Mouse (Mus musculus): ENCODE data around the gene Slc5a5. TPM values are rescaled to one million over a fixed set of nuclear protein-coding genes. Genes with fewer than 3 reads are reported as not detected.

Gene Slc5a5
- polyA plus RNA-seq, 1 experiment: 1.5 TPM

GRCm38 (mm10) chr8:70844523-70844922 lies 48.0 kb downstream of the Slc5a5 start:
- TF ChIP-seq POLR2A (IDR thresholded peaks at IDR 0.05; ENCODE audit: control insufficient read depth, low read depth, low read length): no peak
- peak; percentile 86 for TF ChIP-seq CTCF (IDR thresholded peaks at IDR 0.05; ENCODE audit: control insufficient read depth, insufficient read depth, insufficient replicate concordance, low read depth, low read length)
- H3K27ac ChIP-seq (ENCODE audit: control insufficient read depth, insufficient read depth, low read depth, low read length): no peak overlapping the region
- peaks cover 10% of the 10 kb centered on the region for H3K4me1 ChIP-seq (ENCODE audit: control insufficient read depth, insufficient read depth, low read length)

GRCm38 (mm10) chr8:70843941-70844340 lies 48.6 kb downstream of the Slc5a5 start:
- Histone ChIP-seq H3K36me3 (ENCODE audit: control insufficient read depth, insufficient read depth, low read length) (no peaks in the 10 kb centered on the region), H3K4me1 (ENCODE audit: control insufficient read depth, insufficient read depth, low read length) (peaks cover 11% of the 10 kb centered on the region), H3K27me3 (ENCODE audit: control insufficient read depth, insufficient read depth, low read length) (no peaks in the 10 kb centered on the region), H3K4me3 (ENCODE audit: control insufficient read depth, low read depth, low read length) (no peak overlapping the region), H3K27ac (ENCODE audit: control insufficient read depth, insufficient read depth, low read depth, low read length) (no peak overlapping the region)
- TF ChIP-seq CTCF (IDR thresholded peaks at IDR 0.05; ENCODE audit: control insufficient read depth, insufficient read depth, insufficient replicate concordance, low read depth, low read length) (no peak), POLR2A (IDR thresholded peaks at IDR 0.05; ENCODE audit: control insufficient read depth, low read depth, low read length) (no peak)

More at GRCm38 (mm10) chr8:70844523-70844922, 48.0 kb downstream of the Slc5a5 start:
- H3K36me3 ChIP-seq (ENCODE audit: control insufficient read depth, insufficient read depth, low read length): no peaks in the 10 kb centered on the region
- H3K27me3 ChIP-seq (ENCODE audit: control insufficient read depth, insufficient read depth, low read length): no peaks in the 10 kb centered on the region
- H3K4me3 ChIP-seq (ENCODE audit: control insufficient read depth, low read depth, low read length): no peak overlapping the region

DNA sequence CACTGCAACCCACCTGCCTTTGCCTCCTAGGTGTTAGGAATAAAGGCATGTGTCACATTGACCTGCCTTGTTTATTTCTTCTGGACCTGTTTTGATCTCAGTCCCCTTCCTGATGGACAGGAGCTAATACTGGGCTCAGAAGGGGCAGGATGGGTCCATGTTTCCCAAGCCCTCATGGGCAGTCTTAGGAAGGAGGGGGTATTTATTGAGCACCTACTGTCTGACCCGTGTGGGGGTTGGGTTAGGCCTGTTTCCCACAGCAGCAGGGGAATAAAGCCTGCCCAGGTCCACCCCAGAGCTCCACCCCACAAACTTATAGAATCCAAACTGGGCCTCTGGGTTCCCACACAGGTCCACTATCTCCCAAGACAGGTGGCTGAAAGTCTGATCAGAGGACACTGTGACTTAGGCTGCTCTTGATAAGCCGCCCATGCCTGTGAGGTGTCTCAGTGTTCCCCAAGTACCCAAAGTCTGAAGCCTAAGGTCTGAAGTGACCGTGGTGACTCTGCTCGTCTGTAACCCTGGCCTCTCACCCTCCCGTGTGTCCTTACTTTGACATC lies 49.3 kb downstream of the Slc5a5 start:
- TF ChIP-seq POLR2A (IDR thresholded peaks at IDR 0.05; ENCODE audit: control insufficient read depth, low read depth, low read length) (no peak), CTCF (IDR thresholded peaks at IDR 0.05; ENCODE audit: control insufficient read depth, insufficient read depth, insufficient replicate concordance, low read depth, low read length) (no peak)
- no peaks in the 10 kb centered on the region for H3K36me3 ChIP-seq (ENCODE audit: control insufficient read depth, insufficient read depth, low read length)
- no peaks in the 10 kb centered on the region for H3K27me3 ChIP-seq (ENCODE audit: control insufficient read depth, insufficient read depth, low read length)
- H3K4me1 ChIP-seq (ENCODE audit: control insufficient read depth, insufficient read depth, low read length): peaks cover 17% of the 10 kb centered on the region
- no peak overlapping the region for H3K4me3 ChIP-seq (ENCODE audit: control insufficient read depth, low read depth, low read length)
- H3K27ac ChIP-seq (ENCODE audit: control insufficient read depth, insufficient read depth, low read depth, low read length): no peak overlapping the region

- Histone ChIP-seq H3K4me1 (ENCODE audit: control insufficient read depth, insufficient read depth, low read length) (peaks cover 17% of the 10 kb centered on the region), H3K4me3 (ENCODE audit: control insufficient read depth, low read depth, low read length) (no peak overlapping the region), H3K36me3 (ENCODE audit: control insufficient read depth, insufficient read depth, low read length) (no peaks in the 10 kb centered on the region), H3K27me3 (ENCODE audit: control insufficient read depth, insufficient read depth, low read length) (no peaks in the 10 kb centered on the region), H3K27ac (ENCODE audit: control insufficient read depth, insufficient read depth, low read depth, low read length) (no peak overlapping the region)
- TF ChIP-seq POLR2A (IDR thresholded peaks at IDR 0.05; ENCODE audit: control insufficient read depth, low read depth, low read length) (no peak), CTCF (IDR thresholded peaks at IDR 0.05; ENCODE audit: control insufficient read depth, insufficient read depth, insufficient replicate concordance, low read depth, low read length) (no peak)
Measured at GRCm38 (mm10) chr8:70842484-70842883, 50.1 kb downstream of the Slc5a5 start.

DNA sequence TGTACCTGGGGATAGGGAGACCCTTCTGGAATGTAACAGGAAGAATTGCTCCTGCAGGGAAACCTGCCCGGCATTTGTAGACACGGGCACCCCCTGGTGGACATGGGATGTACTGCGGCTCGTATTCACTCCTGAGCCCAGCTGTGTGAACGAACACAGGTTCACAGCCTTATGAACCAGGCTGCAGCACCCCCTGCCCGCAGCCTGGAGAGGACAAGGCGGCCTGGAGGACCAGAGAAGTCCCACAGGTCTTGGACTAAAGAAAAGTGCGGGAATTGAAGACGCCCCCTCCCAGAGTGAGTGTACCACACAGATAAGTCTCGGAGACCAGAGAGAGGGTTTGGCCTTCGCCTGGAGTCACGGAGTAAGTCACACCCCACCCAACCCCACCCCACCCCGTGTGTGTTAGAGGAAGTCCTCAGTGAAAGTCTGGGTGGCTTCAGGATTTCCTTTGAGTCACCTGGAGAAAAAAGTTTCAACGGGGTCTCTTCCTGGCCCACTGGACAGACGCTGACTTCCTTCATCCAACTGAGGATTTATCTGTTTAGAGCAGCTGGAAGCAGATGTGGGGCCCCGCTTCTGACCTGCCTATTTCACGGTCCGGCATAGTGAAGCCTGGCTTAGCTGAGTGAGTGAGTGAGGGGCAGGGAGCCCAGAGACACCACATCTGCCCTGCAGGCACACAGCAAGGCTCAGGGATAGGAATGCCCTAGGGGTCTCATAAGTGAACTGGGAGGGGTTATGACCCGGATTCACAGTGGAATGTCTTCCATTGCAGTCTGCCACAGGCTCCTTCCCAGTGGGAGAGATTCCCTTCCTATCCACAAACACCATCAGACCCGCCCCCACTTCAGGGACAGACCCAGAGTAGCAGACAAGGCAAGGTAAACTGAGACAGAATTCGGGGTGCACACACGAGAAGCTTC lies 51.1 kb downstream of the Slc5a5 start:
- no peaks in the 10 kb centered on the region for H3K27me3 ChIP-seq (ENCODE audit: control insufficient read depth, insufficient read depth, low read length)
- H3K27ac ChIP-seq (ENCODE audit: control insufficient read depth, insufficient read depth, low read depth, low read length): no peak overlapping the region
- H3K36me3 ChIP-seq (ENCODE audit: control insufficient read depth, insufficient read depth, low read length): no peaks in the 10 kb centered on the region
- no peak overlapping the region; the same call in 1 of the 2 replicates for H3K4me3 ChIP-seq (ENCODE audit: control insufficient read depth, low read depth, low read length)
- H3K4me1 ChIP-seq (ENCODE audit: control insufficient read depth, insufficient read depth, low read length): peaks cover 17% of the 10 kb centered on the region
- no peak for TF ChIP-seq POLR2A (IDR thresholded peaks at IDR 0.05; ENCODE audit: control insufficient read depth, low read depth, low read length)
- peak; percentile 97 for TF ChIP-seq CTCF (IDR thresholded peaks at IDR 0.05; ENCODE audit: control insufficient read depth, insufficient read depth, insufficient replicate concordance, low read depth, low read length)

DNA sequence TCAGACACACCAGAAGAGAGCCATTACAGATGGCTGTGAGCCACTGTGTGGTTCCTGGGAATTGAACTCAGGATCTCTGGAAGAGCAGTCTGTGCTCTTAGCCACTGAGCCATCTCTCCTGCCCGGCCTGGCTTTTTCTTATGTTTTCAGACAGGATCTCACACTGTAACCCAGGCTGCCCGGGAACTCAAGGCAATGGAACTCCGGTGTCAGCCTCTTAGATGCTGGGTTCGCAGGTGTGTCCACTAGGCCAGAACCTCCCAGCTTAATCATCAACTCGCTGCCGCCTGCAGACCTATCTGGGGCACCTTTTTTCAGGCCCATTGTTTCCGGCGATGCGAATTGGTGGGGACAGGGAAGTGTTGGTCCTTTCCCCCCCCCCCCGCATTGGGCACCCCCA lies 52.0 kb downstream of the Slc5a5 start:
- no peaks in the 10 kb centered on the region for H3K36me3 ChIP-seq (ENCODE audit: control insufficient read depth, insufficient read depth, low read length)
- H3K4me3 ChIP-seq (ENCODE audit: control insufficient read depth, low read depth, low read length): no peak overlapping the region
- no peak overlapping the region for H3K27ac ChIP-seq (ENCODE audit: control insufficient read depth, insufficient read depth, low read depth, low read length)
- H3K4me1 ChIP-seq (ENCODE audit: control insufficient read depth, insufficient read depth, low read length): peaks cover 17% of the 10 kb centered on the region
- no peak for TF ChIP-seq POLR2A (IDR thresholded peaks at IDR 0.05; ENCODE audit: control insufficient read depth, low read depth, low read length)
- no peak for TF ChIP-seq CTCF (IDR thresholded peaks at IDR 0.05; ENCODE audit: control insufficient read depth, insufficient read depth, insufficient replicate concordance, low read depth, low read length)
- H3K27me3 ChIP-seq (ENCODE audit: control insufficient read depth, insufficient read depth, low read length): no peaks in the 10 kb centered on the region
